Mouse (Mus musculus): Measurements from ENCODE around the gene BC030499. TPM values are rescaled to one million over a fixed set of nuclear protein-coding genes. Genes with fewer than 3 reads are reported as not detected.

BC030499 gene
- total and polyA plus RNA-seq, 3 experiments = 0.04 to 2.5 (median 1.2) TPM

GRCm38 (mm10) chr11:78327634-78328511 is 37.2 kb downstream of the BC030499 start, which contains the start of gene Pigs:
Gene Pigs (plus strand): TSS chr11:78328415.
- Histone ChIP-seq H3K36me3 (replicated peaks) (peaks cover 56% of the 10 kb centered on the region), H3K27me3 (ENCODE audit: insufficient read depth, low read length) (peaks cover 3% of the 10 kb centered on the region; the same call in 1 of the 2 replicates), H3K4me3 (ENCODE audit: low read depth, low read length) (peak within 1 kb of the TSS; percentile 97), H3K4me1 (ENCODE audit: insufficient read depth, low read depth, low read length) (peaks cover 25% of the 10 kb centered on the region), H3K9me3 (replicated peaks) (no peaks in the 10 kb centered on the region)
- peak; percentile 99 for DNase-seq (ENCODE audit: low spot score)
- peak; percentile 98 for ATAC-seq (ENCODE audit: extremely low read depth, insufficient number of reproducible peaks, low FRiP score, poor library complexity, severe bottlenecking)
- TF ChIP-seq POLR2AphosphoS5 (IDR thresholded peaks at IDR 0.05; ENCODE audit: insufficient replicate concordance, low read depth, low read length) (no peak), GATA1 (IDR thresholded peaks at IDR 0.05; ENCODE audit: borderline replicate concordance, low read length) (no peak), CTCF (IDR thresholded peaks at IDR 0.05; ENCODE audit: low read depth, low read length) (no peak), GATA2 (IDR thresholded peaks at IDR 0.05; ENCODE audit: borderline replicate concordance, low read depth, low read length) (no peak), TAL1 (conservative IDR thresholded peaks at IDR 0.05; ENCODE audit: low read depth, low read length) (no peak)

- Histone ChIP-seq H3K4me1 (ENCODE audit: insufficient read depth, low read depth, low read length) (peaks cover 18% of the 10 kb centered on the region), H3K36me3 (replicated peaks) (peaks cover 58% of the 10 kb centered on the region), H3K9me3 (replicated peaks) (no peaks in the 10 kb centered on the region), H3K27me3 (ENCODE audit: insufficient read depth, low read length) (peaks cover 3% of the 10 kb centered on the region; the same call in 1 of the 2 replicates), H3K4me3 (ENCODE audit: low read depth, low read length) (peak overlapping the region; percentile 97)
- TF ChIP-seq TAL1 (conservative IDR thresholded peaks at IDR 0.05; ENCODE audit: low read depth, low read length) = no peak
- TF ChIP-seq POLR2AphosphoS5 (IDR thresholded peaks at IDR 0.05; ENCODE audit: insufficient replicate concordance, low read depth, low read length) = no peak
- no peak for TF ChIP-seq CTCF (IDR thresholded peaks at IDR 0.05; ENCODE audit: low read depth, low read length)
- TF ChIP-seq GATA1 (IDR thresholded peaks at IDR 0.05; ENCODE audit: borderline replicate concordance, low read length) = no peak
- TF ChIP-seq GATA2 (IDR thresholded peaks at IDR 0.05; ENCODE audit: borderline replicate concordance, low read depth, low read length) = no peak
- peak; percentile 52 for DNase-seq (ENCODE audit: low spot score)
- no peak for ATAC-seq (ENCODE audit: extremely low read depth, insufficient number of reproducible peaks, low FRiP score, poor library complexity, severe bottlenecking)
Measured at GRCm38 (mm10) chr11:78328512-78329056, 37.9 kb downstream of the BC030499 start.

- H3K4me3 ChIP-seq (ENCODE audit: low read depth, low read length) = no peak overlapping the region
- H3K36me3 ChIP-seq (replicated peaks) = peaks cover 66% of the 10 kb centered on the region
- no peaks in the 10 kb centered on the region for H3K9me3 ChIP-seq (replicated peaks)
- TF ChIP-seq GATA1 (IDR thresholded peaks at IDR 0.05; ENCODE audit: borderline replicate concordance, low read length) (no peak), TAL1 (conservative IDR thresholded peaks at IDR 0.05; ENCODE audit: low read depth, low read length) (no peak), CTCF (IDR thresholded peaks at IDR 0.05; ENCODE audit: low read depth, low read length) (no peak)
- DNase-seq (ENCODE audit: low spot score) (no peak), ATAC-seq (ENCODE audit: extremely low read depth, insufficient number of reproducible peaks, low FRiP score, poor library complexity, severe bottlenecking) (no peak)
- H3K4me1 ChIP-seq (ENCODE audit: insufficient read depth, low read depth, low read length) = peaks cover 14% of the 10 kb centered on the region
- H3K27me3 ChIP-seq (ENCODE audit: insufficient read depth, low read length) = no peaks in the 10 kb centered on the region
Measured at GRCm38 (mm10) chr11:78332676-78333075, 42.0 kb downstream of the BC030499 start.

GRCm38 (mm10) chr11:78333992-78334391 is 43.4 kb downstream of the BC030499 start:
- H3K4me1 ChIP-seq (ENCODE audit: insufficient read depth, low read depth, low read length) = peaks cover 7% of the 10 kb centered on the region
- H3K4me3 ChIP-seq (ENCODE audit: low read depth, low read length) = no peak overlapping the region
- no peak for DNase-seq (ENCODE audit: low spot score)
- TF ChIP-seq CTCF (IDR thresholded peaks at IDR 0.05; ENCODE audit: low read depth, low read length) = no peak
- no peak for TF ChIP-seq POLR2AphosphoS5 (IDR thresholded peaks at IDR 0.05; ENCODE audit: insufficient replicate concordance, low read depth, low read length)
- no peak for TF ChIP-seq TAL1 (conservative IDR thresholded peaks at IDR 0.05; ENCODE audit: low read depth, low read length)
- peaks cover 77% of the 10 kb centered on the region for H3K36me3 ChIP-seq (replicated peaks)
- no peak for ATAC-seq (ENCODE audit: extremely low read depth, insufficient number of reproducible peaks, low FRiP score, poor library complexity, severe bottlenecking)
- H3K27me3 ChIP-seq (ENCODE audit: insufficient read depth, low read length) = no peaks in the 10 kb centered on the region
- no peaks in the 10 kb centered on the region for H3K9me3 ChIP-seq (replicated peaks)

GRCm38 (mm10) chr11:78337040-78337439 is 46.4 kb downstream of the BC030499 start:
- ATAC-seq (ENCODE audit: extremely low read depth, insufficient number of reproducible peaks, low FRiP score, poor library complexity, severe bottlenecking) (no peak), DNase-seq (ENCODE audit: low spot score) (no peak)
- H3K36me3 ChIP-seq (replicated peaks) = peaks cover 93% of the 10 kb centered on the region
- no peaks in the 10 kb centered on the region for H3K9me3 ChIP-seq (replicated peaks)
- no peak for TF ChIP-seq POLR2AphosphoS5 (IDR thresholded peaks at IDR 0.05; ENCODE audit: insufficient replicate concordance, low read depth, low read length)
- no peak for TF ChIP-seq GATA2 (IDR thresholded peaks at IDR 0.05; ENCODE audit: borderline replicate concordance, low read depth, low read length)
- H3K4me3 ChIP-seq (ENCODE audit: low read depth, low read length) = no peak overlapping the region
- no peaks in the 10 kb centered on the region for H3K27me3 ChIP-seq (ENCODE audit: insufficient read depth, low read length)
- H3K4me1 ChIP-seq (ENCODE audit: insufficient read depth, low read depth, low read length) = no peaks in the 10 kb centered on the region

GRCm38 (mm10) chr11:78341702-78342101 is 51.1 kb downstream of the BC030499 start:
- H3K9me3 ChIP-seq (replicated peaks) = no peaks in the 10 kb centered on the region
- peaks cover 53% of the 10 kb centered on the region for H3K36me3 ChIP-seq (replicated peaks)
- peaks cover 37% of the 10 kb centered on the region for H3K4me1 ChIP-seq (ENCODE audit: insufficient read depth, low read depth, low read length)
- H3K27me3 ChIP-seq (ENCODE audit: insufficient read depth, low read length) = no peaks in the 10 kb centered on the region
- no peak for TF ChIP-seq GATA1 (IDR thresholded peaks at IDR 0.05; ENCODE audit: borderline replicate concordance, low read length)
- no peak for TF ChIP-seq TAL1 (conservative IDR thresholded peaks at IDR 0.05; ENCODE audit: low read depth, low read length)
- no peak for TF ChIP-seq POLR2AphosphoS5 (IDR thresholded peaks at IDR 0.05; ENCODE audit: insufficient replicate concordance, low read depth, low read length)
- no peak for TF ChIP-seq CTCF (IDR thresholded peaks at IDR 0.05; ENCODE audit: low read depth, low read length)
- no peak for TF ChIP-seq GATA2 (IDR thresholded peaks at IDR 0.05; ENCODE audit: borderline replicate concordance, low read depth, low read length)
- DNase-seq (ENCODE audit: low spot score) (no peak), ATAC-seq (ENCODE audit: extremely low read depth, insufficient number of reproducible peaks, low FRiP score, poor library complexity, severe bottlenecking) (no peak)
- no peak overlapping the region for H3K4me3 ChIP-seq (ENCODE audit: low read depth, low read length)
